Mouse (Mus musculus) limb, embryonic 13.5 days (tissue): Measurements from ENCODE around the gene Olfr44. TPM values are rescaled to one million over a fixed set of nuclear protein-coding genes. Genes with fewer than 3 reads are reported as not detected.

ENCODE experiments used
- ATAC-seq: fragments of 200-750 bp; cut with Nextera tagmentation; 2 replicates; pipeline ENCODE4 v1.8.0; 2017; ENCODE audit warnings: low read depth, moderate number of reproducible peaks, moderate TSS enrichment; ENCODE audit not compliant: low FRiP score
- H3K27ac ChIP-seq: fragments of 300-500 bp; sonication (generic); 2 replicates; pipeline ENCODE4 v1.5.1; 2015; ENCODE audit warnings: inconsistent platforms, mild to moderate bottlenecking, moderate library complexity
- H3K27me3 ChIP-seq: fragments of 300-500 bp; sonication (generic); 2 replicates; pipeline ENCODE4 v1.6.1; 2015; ENCODE audit warnings: mild to moderate bottlenecking, inconsistent platforms
- H3K36me3 ChIP-seq: fragments of 300-500 bp; sonication (generic); 2 replicates; pipeline ENCODE4 v1.6.1; 2015; ENCODE audit warnings: inconsistent platforms, mild to moderate bottlenecking, moderate library complexity
- H3K4me1 ChIP-seq: fragments of 300-500 bp; sonication (generic); 2 replicates; pipeline ENCODE4 v1.6.1; 2015; ENCODE audit warnings: inconsistent platforms
- H3K4me2 ChIP-seq: fragments of 300-500 bp; sonication (generic); replicated peaks from 2 replicates; pipeline ENCODE4 v1.6.1; 2015; ENCODE audit warnings: inconsistent platforms, mild to moderate bottlenecking, moderate library complexity
- H3K4me3 ChIP-seq: fragments of 300-500 bp; sonication (generic); 2 replicates; pipeline ENCODE4 v1.5.1; 2015; ENCODE audit warnings: moderate library complexity, mild to moderate bottlenecking, inconsistent platforms
- H3K9ac ChIP-seq: fragments of 300-500 bp; sonication (generic); 2 replicates; pipeline ENCODE4 v1.6.1; 2015; ENCODE audit warnings: mild to moderate bottlenecking, inconsistent platforms
- H3K9me3 ChIP-seq: fragments of 300-500 bp; sonication (generic); 2 replicates; pipeline ENCODE4 v1.6.1; 2016; ENCODE audit warnings: inconsistent platforms
- WGBS: fragments of 180-500 bp; shearing (Covaris S2); methylation state at CpG from one replicate; pipeline ENCODE4 v1.1.7; 2015; 5-methylcytosine and 5-hydroxymethylcytosine counted together
- polyA plus RNA-seq: library from polyadenylated mRNA; unstranded; fragments of >200 nt; fragmentation: Nextera tagmentation; extraction: Ambion mirVana; gene quantifications from 2 replicates; pipeline ENCODE4 v1.2.1, GENCODE M21; 2015

Gene Olfr44
- polyA plus RNA-seq = not detected in 2 replicates

DNA sequence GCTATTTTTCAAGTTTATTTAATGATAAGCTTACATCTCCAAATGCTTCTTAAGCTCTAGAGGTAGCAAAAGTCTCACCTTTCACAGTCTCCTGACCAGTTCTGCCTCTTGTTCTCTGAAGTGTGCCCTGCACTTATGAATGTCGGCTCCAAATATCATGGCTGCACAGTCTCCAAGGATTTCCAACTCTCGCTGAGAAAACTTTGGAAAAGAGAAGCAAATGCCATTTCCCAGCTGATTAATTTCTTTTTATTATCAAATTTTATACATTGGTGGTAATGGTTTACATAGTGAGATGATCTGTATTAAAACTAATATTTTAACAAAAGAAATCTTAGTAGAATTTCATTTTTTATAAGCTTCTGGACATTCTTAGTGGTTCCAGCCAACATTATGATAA is at the start of gene Olfr44:
Olfr44 (minus strand) TSS at position 101 of the 400 bp plus-strand sequence.
- no peak within 1 kb of the TSS for H3K9ac ChIP-seq
- no peak for ATAC-seq

DNA sequence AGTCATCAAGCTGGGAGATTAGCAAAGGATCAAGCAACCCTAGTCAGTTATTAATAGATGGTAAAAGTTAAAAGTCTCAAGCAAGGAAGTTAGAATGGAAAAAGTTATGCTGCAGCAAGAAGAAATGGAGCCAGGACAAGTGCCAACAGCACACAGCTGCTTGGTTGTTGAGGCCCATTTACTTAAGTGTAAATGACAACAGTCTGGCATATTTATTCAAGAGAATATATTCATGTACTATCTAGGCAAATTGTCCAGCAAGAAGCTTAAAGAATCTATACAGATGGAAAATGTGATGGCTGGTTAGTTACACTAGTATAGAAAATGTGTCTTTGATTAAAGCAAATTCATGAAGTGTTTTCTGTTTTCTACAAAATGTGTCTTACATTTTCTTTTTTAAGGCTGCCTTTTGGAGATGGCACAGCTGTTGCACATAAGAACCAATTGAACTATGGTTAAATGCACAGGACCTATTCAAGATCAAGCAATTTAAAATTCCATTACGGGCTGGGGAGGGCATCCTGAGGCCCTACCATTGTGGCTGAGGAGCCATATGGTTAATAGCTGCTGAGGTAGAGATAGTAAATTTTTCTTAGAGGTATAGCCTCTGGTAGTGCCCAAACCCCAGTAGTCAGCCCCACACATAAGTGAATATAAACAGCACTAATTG is 30.0 kb upstream of the Olfr44 start:
- Histone ChIP-seq H3K4me2 (no peak overlapping the region), H3K36me3 (no peaks in the 10 kb centered on the region), H3K4me1 (no peaks in the 10 kb centered on the region), H3K9me3 (no peaks in the 10 kb centered on the region), H3K27me3 (no peaks in the 10 kb centered on the region), H3K4me3 (no peak overlapping the region), H3K27ac (no peak overlapping the region), H3K9ac (no peak overlapping the region)
- no peak for ATAC-seq
- WGBS = 47% methylated on average over 1 of the region's 1 CpGs

More for the DNA sequence above, at the start of gene Olfr44:
- Histone ChIP-seq H3K36me3 (no peaks in the 10 kb centered on the region), H3K27ac (no peak within 1 kb of the TSS), H3K4me2 (no peak within 1 kb of the TSS), H3K9me3 (no peaks in the 10 kb centered on the region), H3K27me3 (no peaks in the 10 kb centered on the region), H3K4me1 (no peaks in the 10 kb centered on the region), H3K4me3 (no peak within 1 kb of the TSS)
- 87% methylated on average over 2 of the region's 2 CpGs for WGBS

DNA sequence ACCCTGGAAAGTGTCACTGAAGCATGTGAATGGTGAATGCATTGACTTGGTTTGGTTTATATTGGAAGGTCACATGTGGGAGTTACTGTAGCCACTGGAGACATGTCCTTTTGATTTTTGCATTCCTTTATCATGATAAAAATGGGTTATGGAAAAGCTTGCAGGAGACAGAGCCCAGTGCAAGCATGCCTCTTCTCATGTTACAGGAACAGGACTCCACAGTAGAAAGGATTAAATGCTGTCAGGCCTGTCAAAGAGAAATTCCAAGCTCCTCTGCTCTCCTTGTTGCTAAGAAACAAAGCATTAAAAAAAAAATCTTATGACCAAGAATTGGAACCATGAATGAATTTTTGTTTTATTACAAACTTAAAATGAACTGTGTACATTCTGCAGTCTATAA is 24.8 kb upstream of the Olfr44 start:
- peak; percentile 69 for ATAC-seq
- no peaks in the 10 kb centered on the region for H3K9me3 ChIP-seq
- no peak overlapping the region for H3K27ac ChIP-seq
- no peak overlapping the region for H3K4me3 ChIP-seq
- H3K4me2 ChIP-seq = no peak overlapping the region
- no peak overlapping the region for H3K9ac ChIP-seq
- peaks cover 4% of the 10 kb centered on the region for H3K4me1 ChIP-seq
- no peaks in the 10 kb centered on the region for H3K27me3 ChIP-seq
- no peaks in the 10 kb centered on the region for H3K36me3 ChIP-seq

DNA sequence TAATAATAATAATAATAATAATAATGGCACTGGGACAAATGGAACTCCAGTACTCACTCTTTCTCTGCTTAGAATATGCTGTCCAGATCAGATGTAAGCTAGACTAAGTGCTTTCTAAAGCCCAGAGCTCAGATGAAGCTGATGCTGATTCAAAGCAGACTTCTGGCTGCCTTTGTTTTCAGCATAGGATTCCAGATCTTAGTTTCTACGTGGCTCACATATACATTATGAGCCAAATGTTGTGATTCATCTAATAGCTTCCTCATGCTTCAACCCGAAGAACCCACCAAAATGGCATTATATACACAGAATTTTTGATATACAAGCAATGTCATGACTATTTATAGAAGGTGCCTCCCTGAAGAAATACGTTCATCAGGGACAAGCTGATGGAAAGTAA is 21.7 kb upstream of the Olfr44 start, which contains the start of gene Olfr957:
Olfr957 (minus strand) TSS at position 279 of the 400 bp plus-strand sequence.
- WGBS = 40% methylated on average over 3 of the region's 3 CpGs

GRCm38 (mm10) chr9:39509412-39509811 is 15.6 kb upstream of the Olfr44 start:
- 76% methylated on average over 9 of the region's 9 CpGs for WGBS
- no peak for ATAC-seq

More for the DNA sequence above, 21.7 kb upstream of the Olfr44 start, which contains the start of gene Olfr957:
- no peaks in the 10 kb centered on the region for H3K9me3 ChIP-seq
- no peak within 1 kb of the TSS for H3K9ac ChIP-seq
- peak; percentile 32; the same call in 1 of the 2 replicates for ATAC-seq
- H3K36me3 ChIP-seq = no peaks in the 10 kb centered on the region
- no peak within 1 kb of the TSS for H3K27ac ChIP-seq
- H3K4me1 ChIP-seq = peaks cover 4% of the 10 kb centered on the region
- H3K27me3 ChIP-seq = no peaks in the 10 kb centered on the region
- no peak within 1 kb of the TSS for H3K4me2 ChIP-seq
- no peak within 1 kb of the TSS for H3K4me3 ChIP-seq

DNA sequence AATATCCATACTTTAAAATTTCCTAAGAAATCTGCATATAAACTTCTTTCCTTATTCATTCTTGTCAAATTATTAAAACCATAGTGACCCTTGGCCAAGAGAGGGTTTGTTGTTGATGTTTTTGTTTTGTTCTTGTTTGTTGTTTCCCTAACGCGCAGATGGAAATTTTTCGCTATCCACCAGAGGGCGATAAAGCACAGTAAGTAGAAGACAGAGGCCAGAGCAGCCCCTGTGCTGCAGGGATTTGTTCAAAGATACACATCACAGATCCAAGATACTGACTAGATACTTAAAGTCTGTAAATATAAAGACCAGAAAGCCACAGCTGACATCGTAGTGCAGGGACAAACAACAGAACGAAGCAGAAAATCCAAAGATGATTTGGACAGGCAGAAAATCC is 15.2 kb upstream of the Olfr44 start:
- H3K27ac ChIP-seq = no peak overlapping the region
- no peak; the same call in 1 of the 2 replicates for ATAC-seq
- H3K4me1 ChIP-seq = no peaks in the 10 kb centered on the region
- H3K4me3 ChIP-seq = no peak overlapping the region
- no peak overlapping the region for H3K4me2 ChIP-seq
- no peak overlapping the region for H3K9ac ChIP-seq
- no peaks in the 10 kb centered on the region for H3K9me3 ChIP-seq
- 10% methylated on average over 6 of the region's 6 CpGs for WGBS
- H3K36me3 ChIP-seq = no peaks in the 10 kb centered on the region
- no peaks in the 10 kb centered on the region for H3K27me3 ChIP-seq

More at GRCm38 (mm10) chr9:39509412-39509811, 15.6 kb upstream of the Olfr44 start:
- Histone ChIP-seq H3K4me3 (no peak overlapping the region), H3K9ac (no peak overlapping the region), H3K4me2 (no peak overlapping the region), H3K27me3 (no peaks in the 10 kb centered on the region), H3K4me1 (no peaks in the 10 kb centered on the region), H3K9me3 (no peaks in the 10 kb centered on the region), H3K27ac (no peak overlapping the region), H3K36me3 (no peaks in the 10 kb centered on the region)

GRCm38 (mm10) chr9:39471844-39472243 is 22.0 kb downstream of the Olfr44 start, which contains the start of gene Olfr955:
Olfr955 (minus strand) TSS chr9:39471944.
- WGBS = 48% methylated on average over 1 of the region's 1 CpGs
- Histone ChIP-seq H3K9me3 (no peaks in the 10 kb centered on the region), H3K27me3 (no peaks in the 10 kb centered on the region), H3K4me1 (no peaks in the 10 kb centered on the region), H3K4me3 (no peak within 1 kb of the TSS), H3K27ac (no peak within 1 kb of the TSS), H3K4me2 (no peak within 1 kb of the TSS), H3K9ac (no peak within 1 kb of the TSS), H3K36me3 (no peaks in the 10 kb centered on the region)
- ATAC-seq = no peak

DNA sequence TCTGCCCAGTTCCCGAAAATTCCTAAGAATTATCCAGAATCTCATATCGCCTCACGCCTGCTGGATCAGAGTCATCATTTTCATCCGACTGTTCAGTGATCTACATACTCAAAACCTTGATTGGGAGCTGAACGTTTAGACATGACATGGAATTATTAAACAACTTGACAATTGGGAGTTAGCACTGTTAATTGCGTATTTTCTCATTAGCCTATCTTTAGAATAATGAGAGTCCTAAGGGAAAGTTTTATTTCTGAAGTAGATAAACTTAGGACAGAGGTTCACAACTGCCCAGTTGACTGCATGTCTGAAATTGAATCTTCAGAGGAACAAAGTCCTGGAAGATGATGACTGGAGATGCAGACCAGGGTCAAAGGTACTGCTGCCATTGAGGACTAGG is 37.4 kb downstream of the Olfr44 start, which contains the start of gene Olfr954:
Olfr954 (plus strand) TSS at position 301 of the 400 bp plus-strand sequence.
- Histone ChIP-seq H3K9ac (no peak within 1 kb of the TSS), H3K27ac (no peak within 1 kb of the TSS), H3K4me1 (no peaks in the 10 kb centered on the region), H3K9me3 (no peaks in the 10 kb centered on the region), H3K36me3 (no peaks in the 10 kb centered on the region), H3K4me3 (no peak within 1 kb of the TSS), H3K27me3 (no peaks in the 10 kb centered on the region), H3K4me2 (no peak within 1 kb of the TSS)
- no peak for ATAC-seq
- WGBS = 87% methylated on average over 6 of the region's 6 CpGs

Other genes with a start within 250 kb of the Olfr44 start
- gene Olfr1537, start 244.0 kb downstream of the Olfr44 start, polyA plus RNA-seq = not detected in 2 replicates
- not detected in 2 replicates for gene Olfr945, start 217.2 kb downstream of the Olfr44 start, polyA plus RNA-seq
- not detected in 2 replicates for gene Olfr948, start 167.9 kb downstream of the Olfr44 start, polyA plus RNA-seq
- gene Olfr951, start 106.6 kb downstream of the Olfr44 start, polyA plus RNA-seq = not detected in 2 replicates
- not detected in 2 replicates for gene Olfr952, start 66.8 kb downstream of the Olfr44 start, polyA plus RNA-seq
- not detected in 2 replicates for gene Olfr954, start 37.3 kb downstream of the Olfr44 start, polyA plus RNA-seq
- gene Olfr955, start 22.1 kb downstream of the Olfr44 start, polyA plus RNA-seq = not detected in 2 replicates
- not detected in 2 replicates for gene Olfr957, start 21.8 kb upstream of the Olfr44 start, polyA plus RNA-seq
- not detected in 2 replicates for gene Olfr958, start 60.1 kb upstream of the Olfr44 start, polyA plus RNA-seq
- gene Olfr959, start 81.6 kb upstream of the Olfr44 start, polyA plus RNA-seq = not detected in 2 replicates
- gene AW551984, start 110.4 kb upstream of the Olfr44 start, polyA plus RNA-seq = 62.4 and 64.0 TPM in 2 replicates
- gene Olfr148, start 116.7 kb upstream of the Olfr44 start, polyA plus RNA-seq = not detected in 2 replicates
- gene Olfr960, start 127.4 kb upstream of the Olfr44 start, polyA plus RNA-seq = not detected in 2 replicates
- gene Olfr961, start 151.1 kb upstream of the Olfr44 start, polyA plus RNA-seq = not detected in 2 replicates
- not detected in 2 replicates for gene Olfr963, start 173.2 kb upstream of the Olfr44 start, polyA plus RNA-seq
- not detected in 2 replicates for gene Olfr149, start 213.1 kb upstream of the Olfr44 start, polyA plus RNA-seq
- gene Olfr965, start 217.4 kb upstream of the Olfr44 start, polyA plus RNA-seq = not detected in 2 replicates
- not detected in 2 replicates for gene Olfr150, start 237.0 kb upstream of the Olfr44 start, polyA plus RNA-seq